Mouse (Mus musculus) stomach, embryonic 15.5 days (tissue): ENCODE results near the gene Napa. TPM values are rescaled to one million over a fixed set of nuclear protein-coding genes. Genes with fewer than 3 reads are reported as not detected.

Experiments used
- ATAC-seq: fragments of 200-750 bp; cut with Nextera tagmentation; 2 replicates; pipeline ENCODE4 v1.8.0; 2017; ENCODE audit warnings: low read depth, moderate number of reproducible peaks, moderate TSS enrichment; ENCODE audit not compliant: insufficient read depth, low FRiP score
- H3K27ac ChIP-seq: fragments of 300-500 bp; sonication (generic); 2 replicates; pipeline ENCODE4 v1.5.1; 2015; ENCODE audit warnings: mild to moderate bottlenecking, inconsistent platforms
- H3K27me3 ChIP-seq: fragments of 300-500 bp; sonication (generic); replicated peaks from 2 replicates; pipeline ENCODE4 v1.6.1; 2015; ENCODE audit warnings: inconsistent platforms
- H3K36me3 ChIP-seq: fragments of 300-500 bp; sonication (generic); 2 replicates; pipeline ENCODE4 v1.6.1; 2015; ENCODE audit warnings: inconsistent platforms
- H3K4me1 ChIP-seq: fragments of 300-500 bp; sonication (generic); 2 replicates; pipeline ENCODE4 v1.6.1; 2015; ENCODE audit warnings: inconsistent platforms
- H3K4me2 ChIP-seq: fragments of 300-500 bp; sonication (generic); 2 replicates; pipeline ENCODE4 v1.6.1; 2015; ENCODE audit warnings: mild to moderate bottlenecking, inconsistent platforms
- H3K4me3 ChIP-seq: fragments of 300-500 bp; sonication (generic); replicated peaks from 2 replicates; pipeline ENCODE4 v1.5.1; 2015; ENCODE audit warnings: inconsistent platforms
- H3K9ac ChIP-seq: fragments of 300-500 bp; sonication (generic); 2 replicates; pipeline ENCODE4 v1.6.1; 2015; ENCODE audit warnings: inconsistent platforms
- H3K9me3 ChIP-seq: fragments of 300-500 bp; sonication (generic); 2 replicates; pipeline ENCODE4 v1.6.1; 2016; ENCODE audit warnings: inconsistent platforms
- WGBS: fragments of 180-500 bp; shearing (Covaris S2); methylation state at CpG from one replicate; pipeline ENCODE4 v1.1.7; 2015; 5-methylcytosine and 5-hydroxymethylcytosine counted together
- polyA plus RNA-seq: library from polyadenylated mRNA; unstranded; fragments of >200 nt; fragmentation: Nextera tagmentation; extraction: Ambion mirVana; gene quantifications from 2 replicates; pipeline ENCODE4 v1.2.1, GENCODE M21; 2015

Gene Napa
- polyA plus RNA-seq, 1 experiment from 2014 or later: 175 TPM

DNA sequence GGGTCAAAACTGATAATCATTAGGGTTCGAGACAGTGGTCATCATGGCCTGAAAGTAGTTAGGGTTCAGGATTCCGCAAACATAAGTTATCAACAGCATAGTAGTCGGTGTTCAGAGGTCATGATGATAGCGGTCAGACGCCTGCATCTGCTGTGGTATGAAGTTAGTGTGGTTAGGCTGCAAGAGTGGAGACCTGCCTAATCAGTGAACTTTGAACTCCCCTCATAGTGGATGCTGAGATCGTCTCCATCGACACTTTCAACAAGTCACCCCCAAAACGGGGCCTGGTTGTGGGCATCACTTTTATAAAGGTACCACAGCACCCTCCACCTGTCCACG lies 22.0 kb downstream of the Napa start:
- peak; percentile 11; the same call in 1 of the 2 replicates for ATAC-seq
- peaks cover 15% of the 10 kb centered on the region for H3K36me3 ChIP-seq
- no peak overlapping the region for H3K9ac ChIP-seq
- no peaks in the 10 kb centered on the region for H3K9me3 ChIP-seq
- H3K27me3 ChIP-seq: no peaks in the 10 kb centered on the region
- H3K4me1 ChIP-seq: peaks cover 4% of the 10 kb centered on the region
- H3K27ac ChIP-seq: no peak overlapping the region
- H3K4me2 ChIP-seq: peak overlapping the region; percentile 65
- 40% methylated on average over 9 of the region's 9 CpGs for WGBS
- H3K4me3 ChIP-seq: peak overlapping the region; percentile 83

DNA sequence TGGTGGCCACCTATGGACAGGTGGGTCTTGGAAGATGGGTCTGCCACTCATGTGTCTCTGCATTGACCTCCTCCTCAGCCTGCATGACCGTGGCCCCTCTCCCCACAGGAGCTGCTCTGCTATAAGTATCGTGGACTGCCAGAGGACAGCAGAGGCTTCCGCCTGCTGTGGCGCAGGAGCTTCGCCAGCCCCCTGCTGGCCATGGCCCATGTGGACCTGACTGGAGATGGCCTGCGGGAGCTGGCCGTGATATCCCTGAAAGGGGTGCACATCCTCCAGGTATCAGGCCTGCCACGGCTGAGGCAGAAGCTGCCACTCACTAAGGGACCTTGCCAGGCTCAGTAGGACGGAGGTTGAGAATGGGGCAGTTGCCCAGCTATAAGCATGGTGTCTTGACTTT lies 27.6 kb downstream of the Napa start:
- Histone ChIP-seq H3K36me3 (no peaks in the 10 kb centered on the region), H3K4me2 (no peak overlapping the region), H3K27ac (no peak overlapping the region), H3K4me1 (peaks cover 12% of the 10 kb centered on the region; the same call in 1 of the 2 replicates), H3K9me3 (no peaks in the 10 kb centered on the region), H3K4me3 (no peak overlapping the region), H3K27me3 (no peaks in the 10 kb centered on the region), H3K9ac (no peak overlapping the region)
- 78% methylated on average over 9 of the region's 9 CpGs for WGBS
- no peak for ATAC-seq

DNA sequence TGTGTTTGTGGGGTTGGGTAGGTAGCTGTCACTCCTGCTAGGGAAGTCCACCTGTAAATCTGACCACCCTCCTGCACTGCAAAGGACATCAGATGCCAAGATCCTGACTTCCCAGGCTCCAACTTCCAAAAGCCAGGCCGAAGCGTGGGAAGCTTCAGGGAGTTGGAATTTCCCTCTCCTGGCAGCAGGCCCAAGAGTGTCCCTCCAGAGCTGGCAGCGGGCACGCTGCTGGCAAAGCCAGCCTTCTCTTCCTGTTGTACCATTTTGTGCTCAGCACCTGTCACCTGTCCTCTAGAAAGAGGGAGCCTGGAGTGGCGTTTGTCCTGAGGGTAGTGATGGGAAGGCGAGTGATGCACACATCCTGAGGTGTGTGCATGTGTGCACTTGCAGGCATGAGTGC lies 30.1 kb downstream of the Napa start:
- no peaks in the 10 kb centered on the region for H3K9me3 ChIP-seq
- no peak overlapping the region for H3K9ac ChIP-seq
- ATAC-seq: no peak
- 83% methylated on average over 6 of the region's 6 CpGs for WGBS
- H3K27ac ChIP-seq: no peak overlapping the region
- no peak overlapping the region for H3K4me3 ChIP-seq
- no peak overlapping the region for H3K4me2 ChIP-seq
- peaks cover 24% of the 10 kb centered on the region; the same call in 1 of the 2 replicates for H3K4me1 ChIP-seq
- no peaks in the 10 kb centered on the region for H3K36me3 ChIP-seq
- no peaks in the 10 kb centered on the region for H3K27me3 ChIP-seq

DNA sequence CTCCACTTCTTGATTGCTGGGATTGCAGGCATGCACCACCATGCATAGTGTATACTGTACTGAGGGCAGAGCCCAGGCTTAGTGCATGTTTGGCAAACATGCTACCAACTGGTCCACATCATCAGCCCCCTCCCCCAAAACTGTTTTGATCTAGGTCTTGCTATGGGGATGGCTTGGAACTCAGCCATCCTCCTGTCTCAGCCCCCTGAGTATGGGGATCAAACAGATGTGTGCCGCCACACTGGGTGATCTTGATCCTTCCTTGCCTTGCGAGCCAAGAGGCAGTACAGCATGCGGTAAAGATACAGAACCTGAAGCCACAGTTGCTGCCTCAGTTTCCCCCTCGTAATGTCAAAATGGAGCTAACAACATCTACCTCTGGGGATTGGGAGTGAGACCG lies 30.6 kb downstream of the Napa start:
- 62% methylated on average over 5 of the region's 5 CpGs for WGBS
- no peak overlapping the region for H3K4me3 ChIP-seq
- no peaks in the 10 kb centered on the region for H3K27me3 ChIP-seq
- no peaks in the 10 kb centered on the region for H3K9me3 ChIP-seq
- peaks cover 24% of the 10 kb centered on the region; the same call in 1 of the 2 replicates for H3K4me1 ChIP-seq
- no peak overlapping the region for H3K9ac ChIP-seq
- no peak overlapping the region for H3K27ac ChIP-seq
- H3K4me2 ChIP-seq: peak overlapping the region; percentile 69; the same call in 1 of the 2 replicates
- H3K36me3 ChIP-seq: no peaks in the 10 kb centered on the region
- no peak for ATAC-seq

DNA sequence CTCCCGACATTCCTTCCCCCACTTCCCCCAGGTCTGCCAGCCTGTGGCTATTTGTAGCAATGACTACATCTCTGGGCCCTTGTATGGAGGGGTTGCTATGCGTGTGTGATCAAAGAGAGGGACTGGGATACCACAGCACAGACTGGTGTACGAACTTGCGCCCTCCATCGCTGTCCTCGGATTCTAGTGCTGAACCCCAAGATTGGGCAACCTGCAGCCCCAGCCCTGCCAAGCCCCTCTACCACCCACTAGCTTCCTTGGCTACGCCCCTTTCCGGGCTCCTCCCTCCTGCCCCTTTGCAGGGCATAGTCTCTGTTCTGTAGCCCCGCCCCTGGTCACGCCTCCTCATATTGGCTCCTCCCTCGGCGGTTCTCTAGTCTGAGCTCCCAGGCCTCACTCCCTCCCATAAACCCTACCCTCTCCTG lies 31.2 kb downstream of the Napa start, which contains the start of gene Slc8a2:
TSS of gene Slc8a2 (plus strand) at position 406 of the 425 bp plus-strand sequence.
- peak; percentile 75 for ATAC-seq
- Histone ChIP-seq H3K4me1 (peaks cover 24% of the 10 kb centered on the region; the same call in 1 of the 2 replicates), H3K9me3 (no peaks in the 10 kb centered on the region), H3K4me2 (peak within 1 kb of the TSS; percentile 69), H3K4me3 (peak within 1 kb of the TSS; percentile 56), H3K36me3 (no peaks in the 10 kb centered on the region), H3K27ac (peak within 1 kb of the TSS; percentile 75), H3K27me3 (no peaks in the 10 kb centered on the region), H3K9ac (peak within 1 kb of the TSS; percentile 43; the same call in 1 of the 2 replicates)
- 1% methylated on average over 12 of the region's 12 CpGs for WGBS

DNA sequence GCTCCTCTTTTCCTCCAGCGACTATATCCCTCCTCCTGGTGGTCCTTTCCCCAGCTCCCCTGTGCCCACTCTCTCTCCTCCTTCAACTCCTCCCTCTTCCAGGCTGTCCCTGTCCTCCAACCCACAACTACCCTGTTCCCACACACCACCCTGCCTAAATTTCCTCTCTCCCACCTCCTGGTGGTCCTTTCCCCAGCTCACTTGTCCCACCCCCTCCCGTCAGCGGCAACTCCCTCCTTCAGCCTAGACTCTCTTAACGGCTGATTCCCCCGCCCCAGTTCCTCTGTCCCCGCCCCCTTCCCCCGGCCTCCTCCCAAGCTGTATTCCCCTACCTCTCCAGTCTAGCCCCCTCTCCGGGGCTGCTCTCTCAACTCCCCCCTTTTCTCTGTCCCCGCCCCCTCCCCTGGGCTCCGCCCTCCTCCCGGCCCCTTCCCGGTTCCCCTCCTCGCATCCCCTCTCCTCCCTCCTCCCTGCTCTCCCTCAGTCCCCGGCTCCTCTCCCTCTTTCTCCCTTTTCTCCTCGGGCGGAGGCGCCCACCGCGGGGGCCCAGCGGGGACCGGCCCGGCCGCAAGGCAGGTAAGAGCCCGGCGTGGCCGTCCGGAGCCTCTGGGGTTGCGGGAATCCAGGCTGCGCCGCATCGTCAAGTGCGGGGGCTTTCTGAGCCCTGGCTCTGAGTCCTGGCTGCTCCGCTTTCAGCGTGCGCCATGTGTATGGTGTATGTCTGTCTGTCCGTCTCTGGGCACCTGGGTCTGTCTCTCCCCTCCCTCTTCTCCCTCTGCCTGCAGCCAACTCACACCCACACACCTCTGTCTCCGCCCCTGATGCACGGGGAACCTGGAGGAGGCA lies 31.8 kb downstream of the Napa start:
- Histone ChIP-seq H3K27ac (peak overlapping the region; percentile 75), H3K9me3 (no peaks in the 10 kb centered on the region), H3K27me3 (no peaks in the 10 kb centered on the region), H3K4me1 (peaks cover 24% of the 10 kb centered on the region; the same call in 1 of the 2 replicates), H3K4me3 (peak overlapping the region; percentile 56), H3K36me3 (no peaks in the 10 kb centered on the region), H3K9ac (peak overlapping the region; percentile 43; the same call in 1 of the 2 replicates), H3K4me2 (peak overlapping the region; percentile 69)
- peak; percentile 83 for ATAC-seq
- WGBS: 1% methylated on average over 37 of the region's 38 CpGs

DNA sequence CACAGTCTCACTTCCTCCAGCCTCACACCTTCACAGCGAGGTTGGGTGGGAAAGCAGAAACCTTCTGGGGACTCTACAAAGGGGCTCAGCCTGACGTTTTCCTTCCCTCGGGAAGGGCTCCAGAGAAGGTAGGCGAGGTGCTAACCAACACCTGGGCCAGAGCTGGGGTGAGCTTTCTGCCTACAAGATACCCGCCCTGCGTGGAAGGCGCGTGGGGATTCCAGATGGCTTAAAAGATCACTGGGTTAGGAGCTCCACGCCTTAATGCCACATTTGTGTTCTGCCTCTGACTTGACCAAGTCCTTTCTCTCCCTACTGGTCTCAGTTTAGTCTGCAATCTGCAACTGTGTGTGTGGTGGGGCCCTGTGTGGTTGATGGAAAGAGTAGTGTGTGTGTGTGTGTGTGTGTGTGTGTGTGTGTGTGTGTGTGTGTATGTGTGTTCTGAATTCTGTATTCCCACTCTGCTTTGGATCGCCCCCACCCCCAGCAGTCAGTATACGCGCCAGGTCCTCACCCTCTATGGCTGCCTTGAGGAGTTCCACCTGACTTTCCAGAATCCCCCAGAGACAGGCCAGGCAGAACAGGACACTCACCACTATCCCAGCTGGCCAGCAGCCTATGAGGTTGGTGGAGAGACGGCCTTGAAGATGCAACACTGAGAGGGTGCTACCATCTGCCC lies 32.8 kb downstream of the Napa start:
- peaks cover 24% of the 10 kb centered on the region; the same call in 1 of the 2 replicates for H3K4me1 ChIP-seq
- H3K36me3 ChIP-seq: no peaks in the 10 kb centered on the region
- no peak for ATAC-seq
- H3K4me2 ChIP-seq: peak overlapping the region; percentile 69
- H3K9ac ChIP-seq: no peak overlapping the region
- H3K27me3 ChIP-seq: no peaks in the 10 kb centered on the region
- no peak overlapping the region for H3K27ac ChIP-seq
- 18% methylated on average over 13 of the region's 13 CpGs for WGBS
- H3K4me3 ChIP-seq: peak overlapping the region; percentile 56
- H3K9me3 ChIP-seq: no peaks in the 10 kb centered on the region

DNA sequence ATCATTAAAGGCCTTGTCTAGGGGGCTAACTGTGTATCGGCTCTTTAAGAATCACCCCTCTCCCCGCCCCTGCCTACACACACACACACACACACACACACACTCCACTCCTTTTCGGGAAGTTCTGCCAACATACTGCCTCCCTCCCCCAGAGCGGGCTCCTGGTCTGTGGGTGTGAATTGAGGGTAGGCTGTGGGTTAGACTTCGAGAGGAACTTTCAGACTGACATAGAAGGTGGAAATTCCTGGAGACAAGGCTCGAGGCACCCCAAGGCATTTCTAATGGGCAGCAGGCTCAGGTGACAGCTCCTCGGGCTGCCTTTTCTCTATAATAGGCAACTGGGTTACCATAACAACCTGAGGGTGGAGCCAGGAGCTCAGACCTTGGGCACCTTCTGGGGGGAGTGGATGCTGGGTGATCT lies 33.9 kb downstream of the Napa start:
- peaks cover 24% of the 10 kb centered on the region; the same call in 1 of the 2 replicates for H3K4me1 ChIP-seq
- no peak overlapping the region for H3K4me3 ChIP-seq
- H3K27me3 ChIP-seq: no peaks in the 10 kb centered on the region
- ATAC-seq: no peak
- H3K9ac ChIP-seq: no peak overlapping the region
- no peak overlapping the region for H3K4me2 ChIP-seq
- H3K27ac ChIP-seq: no peak overlapping the region
- no peaks in the 10 kb centered on the region for H3K36me3 ChIP-seq
- H3K9me3 ChIP-seq: no peaks in the 10 kb centered on the region
- WGBS: 5% methylated on average over 7 of the region's 7 CpGs

DNA sequence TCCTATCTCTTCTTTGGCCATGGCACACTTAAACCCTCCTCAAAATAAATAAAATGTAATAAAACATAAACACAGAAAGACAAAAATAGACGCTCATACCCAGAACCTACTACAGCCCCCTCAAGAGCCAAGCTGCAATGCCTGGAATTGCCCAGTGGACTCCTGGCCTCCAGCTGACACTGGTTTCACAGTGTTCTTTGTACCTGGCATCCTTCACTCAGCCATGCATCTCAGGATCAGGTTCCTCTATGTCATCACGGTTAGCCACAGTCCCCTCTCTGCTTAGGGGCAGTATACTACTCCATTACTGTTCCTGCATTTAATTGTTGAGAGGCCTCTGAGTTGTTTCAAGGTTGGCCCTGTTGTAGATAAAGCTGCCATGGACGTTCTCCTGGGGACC lies 34.7 kb downstream of the Napa start:
- H3K4me3 ChIP-seq: no peak overlapping the region
- no peak overlapping the region for H3K4me2 ChIP-seq
- ATAC-seq: no peak
- no peaks in the 10 kb centered on the region for H3K27me3 ChIP-seq
- H3K9ac ChIP-seq: no peak overlapping the region
- WGBS: 57% methylated on average over 3 of the region's 3 CpGs
- no peaks in the 10 kb centered on the region for H3K36me3 ChIP-seq
- peaks cover 24% of the 10 kb centered on the region; the same call in 1 of the 2 replicates for H3K4me1 ChIP-seq
- H3K9me3 ChIP-seq: no peaks in the 10 kb centered on the region
- H3K27ac ChIP-seq: no peak overlapping the region

DNA sequence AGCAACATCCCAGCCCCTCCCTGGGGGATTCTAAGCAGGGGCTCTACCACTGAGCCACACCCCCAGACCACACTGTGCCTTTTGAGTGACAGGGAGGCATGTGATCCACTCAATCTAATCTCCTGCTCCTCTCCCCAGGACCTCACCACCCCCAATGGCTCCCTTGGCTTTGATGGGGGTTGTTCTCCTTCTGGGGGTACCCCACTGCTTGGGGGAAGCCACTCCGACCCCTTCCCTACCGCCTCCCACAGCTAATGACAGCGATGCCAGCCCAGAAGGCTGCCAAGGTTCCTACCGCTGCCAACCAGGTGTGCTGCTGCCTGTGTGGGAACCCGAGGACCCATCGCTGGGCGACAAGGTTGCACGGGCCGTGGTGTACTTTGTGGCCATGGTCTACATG lies 35.4 kb downstream of the Napa start:
- Histone ChIP-seq H3K4me2 (no peak overlapping the region), H3K27ac (no peak overlapping the region), H3K4me3 (no peak overlapping the region), H3K9me3 (no peaks in the 10 kb centered on the region), H3K9ac (no peak overlapping the region), H3K4me1 (peaks cover 24% of the 10 kb centered on the region; the same call in 1 of the 2 replicates), H3K27me3 (no peaks in the 10 kb centered on the region), H3K36me3 (no peaks in the 10 kb centered on the region)
- ATAC-seq: no peak
- 86% methylated on average over 9 of the region's 9 CpGs for whole genome bisulfite sequencing

DNA sequence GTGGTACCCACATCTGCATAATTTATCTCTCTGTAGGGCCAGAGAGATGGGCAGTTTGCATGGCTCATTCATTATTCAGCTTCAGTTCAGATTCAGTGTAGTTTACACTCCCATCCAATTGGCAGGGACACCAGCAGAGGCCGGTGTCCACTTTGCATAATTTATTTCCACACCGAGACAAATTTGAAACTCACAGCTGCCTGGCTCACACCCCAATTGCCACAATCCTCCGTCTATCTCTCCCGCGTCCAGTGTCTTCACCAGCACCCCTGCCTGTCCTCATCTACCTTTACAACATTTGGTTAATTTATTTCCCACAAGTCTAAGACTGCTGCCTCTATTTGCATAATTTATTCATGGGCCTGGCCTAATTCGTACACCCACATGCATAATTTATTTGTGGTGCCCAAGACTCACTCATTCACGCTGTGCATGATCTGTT lies 36.7 kb downstream of the Napa start:
- H3K4me3 ChIP-seq: no peak overlapping the region
- no peaks in the 10 kb centered on the region for H3K27me3 ChIP-seq
- no peak for ATAC-seq

More for the DNA sequence above, 36.7 kb downstream of the Napa start:
- Histone ChIP-seq H3K4me2 (no peak overlapping the region), H3K4me1 (peaks cover 12% of the 10 kb centered on the region; the same call in 1 of the 2 replicates), H3K9me3 (no peaks in the 10 kb centered on the region), H3K36me3 (no peaks in the 10 kb centered on the region), H3K27ac (no peak overlapping the region), H3K9ac (no peak overlapping the region)
- WGBS: 75% methylated on average over 7 of the region's 7 CpGs
